13 mouse cellular contexts compared by ENCODE assay signal in the genomic region with DNA sequence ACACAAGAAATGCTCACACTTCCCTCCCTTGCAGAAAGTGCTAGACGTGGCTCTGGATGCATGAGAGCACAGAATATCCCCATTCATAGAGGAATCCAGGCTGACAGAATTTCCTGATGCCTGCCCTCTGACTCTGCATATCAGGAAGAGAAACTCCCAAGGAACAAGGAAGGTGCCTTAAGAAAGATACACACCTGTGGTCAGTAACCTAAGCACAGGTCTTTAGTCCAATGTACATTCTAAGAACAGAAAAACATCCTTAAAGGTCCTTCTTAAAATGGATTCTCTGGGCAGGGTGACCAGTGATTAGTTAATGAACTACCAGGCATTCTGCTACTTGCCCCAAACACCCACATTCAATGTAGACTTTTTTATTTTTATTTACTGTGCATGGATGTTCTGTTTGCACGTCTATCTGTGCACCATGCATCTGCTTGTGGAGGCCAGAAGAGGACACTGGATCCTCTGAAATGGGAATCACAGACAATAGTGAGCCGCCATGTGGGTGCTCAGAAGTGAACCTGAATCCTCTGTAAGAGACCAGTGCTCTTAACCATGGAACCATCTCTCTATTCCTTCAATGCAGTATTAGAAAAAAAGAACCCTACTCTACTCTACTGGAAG. TPM values are rescaled to one million over a fixed set of nuclear protein-coding genes. Genes with fewer than 3 reads are reported as not detected.
DNase-seq lines count a peak whose midpoint lies in the region; ATAC-seq and TF ChIP-seq lines count a peak whose summit lies in the region.
"Had no signal": no experiment of that assay in that cellular context is flagged by ENCODE, and none has a peak within 500 bp of the region (broad histone marks: within the 10 kb centered on the region; RNA-seq: fewer than 3 reads in every experiment).

No protein-coding gene starts in this region.

- H3K4me3 ChIP-seq in heart, embryonic 15.5 days, result no peak overlapping the region
- no peak overlapping the region for H3K4me3 ChIP-seq in layer of hippocampus, adult 2 months
- 0 out of 2 replicates have a peak overlapping the region, but pooled peaks have one; percentile 10 for H3K4me3 ChIP-seq in bone marrow macrophage, adult 2 months (ENCODE audit: insufficient read depth, low read length)
- no peak overlapping the region for H3K4me3 ChIP-seq in macrophage (ENCODE audit: inconsistent target)
- H3K4me3 ChIP-seq: midbrain, embryonic 15.5 days had no signal

- no peak for TF ChIP-seq CTCF in layer of hippocampus, adult 2 months (conservative IDR thresholded peaks at IDR 0.05)
- TF ChIP-seq CTCF in bone marrow macrophage, adult 2 months (IDR thresholded peaks at IDR 0.05; ENCODE audit: low read depth, low read length), result no peak

- TF ChIP-seq POLR2A in bone marrow macrophage, adult 2 months (IDR thresholded peaks at IDR 0.05; ENCODE audit: borderline replicate concordance, low read depth, low read length), result no peak

- 80% methylated on average over 3 of the region's 3 CpGs for WGBS in heart, embryonic 15.5 days
- 64% methylated on average over 3 of the region's 3 CpGs for WGBS in macrophage (ENCODE audit: missing documents)

- H3K4me2 ChIP-seq in heart, embryonic 15.5 days, result no peak overlapping the region
- H3K4me2 ChIP-seq: lung, embryonic 14.5 days; midbrain, embryonic 15.5 days had no signal

- no peaks in the 10 kb centered on the region for H3K9me3 ChIP-seq in heart, embryonic 15.5 days (replicated peaks)
- H3K9me3 ChIP-seq: midbrain, embryonic 15.5 days had no signal

- H3K79me2 ChIP-seq in macrophage (ENCODE audit: inconsistent target), result peaks cover 91% of the 10 kb centered on the region

- peaks cover 40% of the 10 kb centered on the region for H3K4me1 ChIP-seq in heart, embryonic 15.5 days (replicated peaks)
- peaks cover 62% of the 10 kb centered on the region for H3K4me1 ChIP-seq in bone marrow macrophage, adult 2 months (ENCODE audit: control insufficient read depth, insufficient read depth, low read length)

- H3K36me3 ChIP-seq in heart, embryonic 15.5 days, result no peaks in the 10 kb centered on the region
- H3K36me3 ChIP-seq in macrophage (ENCODE audit: inconsistent target), result no peaks in the 10 kb centered on the region
- H3K36me3 ChIP-seq: midbrain, embryonic 15.5 days had no signal

- intact Hi-C loops in heart, postnatal 14 days (cut with DNase I), result no loop called here
- intact Hi-C loops in left cerebral cortex, postnatal 4 days (cut with DNase I), result no loop called here

- no peak for DNase-seq in heart, postnatal 14 days
- no peak for DNase-seq in layer of hippocampus, adult 2 months (ENCODE audit: low spot score in 2 of 2)
- no peak for DNase-seq in layer of hippocampus, adult 9-11 months
- DNase-seq in left cerebral cortex, postnatal 4 days, result no peak
- DNase-seq in gastrocnemius, adult 8-10 months (ENCODE audit: low spot score in 2 of 2), result no peak
- DNase-seq: cerebellum, postnatal 36 days; lung, embryonic 14.5 days; right cerebral cortex, postnatal 14 days had no signal

- ATAC-seq in heart, embryonic 15.5 days (replicated peaks; ENCODE audit: insufficient number of reproducible peaks, insufficient read depth, low FRiP score, low read depth), result no peak
- ATAC-seq: midbrain, embryonic 15.5 days had no signal

- no peaks in the 10 kb centered on the region for H3K27me3 ChIP-seq in heart, embryonic 15.5 days
- H3K27me3 ChIP-seq: midbrain, embryonic 15.5 days had no signal

- H3K27ac ChIP-seq in heart, embryonic 15.5 days, result 0 out of 2 replicates have a peak overlapping the region, but pooled peaks have one; percentile 40
- H3K27ac ChIP-seq in layer of hippocampus, adult 2 months, result peak overlapping the region; percentile 76
- peak overlapping the region; percentile 90 for H3K27ac ChIP-seq in bone marrow macrophage, adult 2 months (ENCODE audit: insufficient read depth, low read depth, low read length)
- H3K27ac ChIP-seq in macrophage, result peak overlapping the region; percentile 96
- H3K27ac ChIP-seq: midbrain, embryonic 15.5 days had no signal

- H3K9ac ChIP-seq in heart, embryonic 15.5 days, result no peak overlapping the region
- H3K9ac ChIP-seq: lung, embryonic 14.5 days; midbrain, embryonic 15.5 days had no signal

RNA-seq across cellular contexts. Expression of gene Rnf169, which starts 16.9 kb away (rescaled TPM):
- 2.7 and 3.7 TPM in 2 replicates for polyA plus RNA-seq in heart, embryonic 15.5 days (2015; fragmentation: Nextera tagmentation; extraction: Ambion mirVana)
- 10 to 100 TPM; 14.7 TPM for total RNA-seq in heart, postnatal 14 days (2021)
- 10 to 100 TPM; 26.6 to 28.2 TPM for total RNA-seq in layer of hippocampus, adult 2 months (2021)
- 26.4 and 27.9 TPM in 2 replicates for polyA plus RNA-seq in bone marrow macrophage, adult 2 months (2012; ENCODE audit: insufficient read depth, insufficient read length, missing spikeins)
- 100 to 1,000 TPM in 15 of 26 experiments, 10 to 100 TPM in 11; 44.4 to 168 (median 106) TPM for total RNA-seq in macrophage (2018; cell fraction: chromatin; rRNA removed)
- 10 to 100 TPM in 23 of 26 experiments, 1 to 10 TPM in 3; 6.1 to 24.9 (median 18.3) TPM for total RNA-seq in macrophage (2018; cell fraction: cytosol; rRNA removed)
- 100 to 1,000 TPM in 4 of 26 experiments, 10 to 100 TPM in 22; 19.2 to 119 (median 58.9) TPM for total RNA-seq in macrophage (2018; cell fraction: nucleus; rRNA removed)
- 10.4 to 15.0 TPM (median 11.8 TPM) in 3 replicates for polyA plus RNA-seq in macrophage (2018)
- total RNA-seq in left cerebral cortex, postnatal 4 days (2021), result 10 to 100 TPM; 25.4 to 27.1 TPM
- total RNA-seq in gastrocnemius, adult 8-10 months (2022), result 1 to 10 TPM; 5.3 to 6.3 (median 5.5) TPM

RNA-seq across cellular contexts. Expression of gene Chrdl2, which starts 42.6 kb away (rescaled TPM):
- polyA plus RNA-seq in heart, embryonic 15.5 days (2015; fragmentation: Nextera tagmentation; extraction: Ambion mirVana), result 0.11 and 0.37 TPM in 2 replicates
- not detected for total RNA-seq in heart, postnatal 14 days (2021)
- under 1 TPM; 0.27 to 0.38 TPM for total RNA-seq in layer of hippocampus, adult 2 months (2021)
- not detected in 2 replicates for polyA plus RNA-seq in bone marrow macrophage, adult 2 months (2012; ENCODE audit: insufficient read depth, insufficient read length, missing spikeins)
- not detected for total RNA-seq in macrophage (2018; cell fraction: chromatin; rRNA removed)
- not detected for total RNA-seq in macrophage (2018; cell fraction: cytosol; rRNA removed)
- total RNA-seq in macrophage (2018; cell fraction: nucleus; rRNA removed), result under 1 TPM in 1 of 26 experiments, not detected in 25; 0.50 TPM
- not detected in 3 replicates for polyA plus RNA-seq in macrophage (2018)
- not detected for total RNA-seq in left cerebral cortex, postnatal 4 days (2021)
- 1 to 10 TPM; 1.0 to 1.5 (median 1.2) TPM for total RNA-seq in gastrocnemius, adult 8-10 months (2022)
- total RNA-seq: neutrophil, adult 5-6 weeks had no signal
- polyA plus RNA-seq: midbrain, embryonic 15.5 days had no signal

Comparison
In these comparisons a context has a peak if more than half of its experiments do, and no peak if none do; other contexts are left out.
1. H3K27ac ChIP-seq: peak in every context shown above with its lines; median percentile 96 in macrophage; 90 in bone marrow macrophage, adult 2 months; 76 in layer of hippocampus, adult 2 months; 40 in heart, embryonic 15.5 days.